Mouse (Mus musculus): ENCODE measurements at regions not wholly inside any gene's neighbourhood (a gene's known extent, or its start where the extent isn't known, plus 50 kb on each side); places are given as distances from the start of the nearest gene placed in this dataset.

DNA sequence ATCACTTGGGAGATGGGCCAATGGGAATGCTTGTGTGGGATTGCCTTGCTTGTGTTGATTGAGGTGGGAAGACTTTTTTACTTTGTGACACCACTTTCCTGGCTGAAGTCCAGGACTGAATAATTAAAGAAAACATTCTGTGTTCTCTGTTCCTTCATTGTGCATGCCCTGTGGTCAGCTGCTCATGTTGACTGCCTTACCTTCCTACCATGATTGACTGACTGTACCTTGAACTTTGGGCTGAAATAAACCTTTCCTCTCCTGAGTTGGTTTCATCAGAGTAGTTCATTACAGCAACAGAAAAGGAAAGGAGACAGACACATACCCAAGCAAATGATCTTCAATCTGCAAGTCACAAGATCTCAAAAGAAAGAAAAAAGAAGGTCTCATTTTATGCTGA lies 524.9 kb upstream of the Nr3c2 start:
- DNase-seq (ENCODE audit: low read depth in 3 of 3, low spot score in 3 of 3) (no peak), ATAC-seq (ENCODE audit: insufficient read depth) (no peak)
- Histone ChIP-seq H3K4me3 (ENCODE audit: insufficient read depth in 1 of 2, low read depth in 2 of 2, low read length in 2 of 2) (no peak overlapping the region), H3K9me3 (ENCODE audit: control insufficient read depth, low read length) (no peaks in the 10 kb centered on the region), H3K36me3 (replicated peaks; ENCODE audit: control insufficient read depth, insufficient read depth, low read depth) (no peaks in the 10 kb centered on the region), H3K4me1 (replicated peaks; ENCODE audit: control insufficient read depth in 2 of 2, insufficient read depth in 2 of 2, low read length in 1 of 2) (no peaks in the 10 kb centered on the region), H3K27ac (no peak overlapping the region), H3K27me3 (ENCODE audit: control insufficient read depth, insufficient read depth, low read length) (no peaks in the 10 kb centered on the region), H3K9ac (replicated peaks) (no peak overlapping the region), H3K4me2 (ENCODE audit: low read depth) (no peak overlapping the region)
- TF ChIP-seq EP300 (IDR thresholded peaks at IDR 0.05; ENCODE audit: low read depth), result no peak

DNA sequence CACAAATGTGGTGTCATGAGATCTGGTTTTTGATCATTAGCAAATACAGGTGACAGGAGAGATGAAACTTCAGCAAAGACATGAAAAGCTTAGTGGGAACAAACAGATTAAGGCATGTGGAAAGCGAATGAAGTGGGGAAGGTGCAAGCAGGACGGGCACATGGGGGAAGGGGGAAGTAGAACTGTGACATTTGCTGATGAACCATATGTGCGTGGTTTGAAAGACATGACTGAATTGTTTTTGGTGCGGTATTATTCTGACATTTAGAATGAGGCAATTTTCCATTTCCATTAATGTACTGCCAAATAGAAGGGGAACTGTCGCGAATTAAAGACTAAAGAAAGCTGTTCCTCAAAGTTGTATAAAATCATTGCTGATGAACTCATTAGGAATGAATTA lies 521.5 kb upstream of the Nr3c2 start:
- no peak for TF ChIP-seq EP300 (IDR thresholded peaks at IDR 0.05; ENCODE audit: low read depth)
- TF ChIP-seq CTCF (IDR thresholded peaks at IDR 0.05; ENCODE audit: low read depth), result no peak
- no peak for DNase-seq (ENCODE audit: low read depth in 3 of 3, low spot score in 3 of 3)
- Histone ChIP-seq H3K27me3 (ENCODE audit: control insufficient read depth, insufficient read depth, low read length) (no peaks in the 10 kb centered on the region), H3K4me3 (ENCODE audit: insufficient read depth in 1 of 2, low read depth in 2 of 2, low read length in 2 of 2) (no peak overlapping the region), H3K36me3 (replicated peaks; ENCODE audit: control insufficient read depth, insufficient read depth, low read depth) (no peaks in the 10 kb centered on the region), H3K9me3 (ENCODE audit: control insufficient read depth, low read length) (no peaks in the 10 kb centered on the region), H3K27ac (no peak overlapping the region), H3K9ac (replicated peaks) (no peak overlapping the region), H3K4me1 (replicated peaks; ENCODE audit: control insufficient read depth in 2 of 2, insufficient read depth in 2 of 2, low read length in 1 of 2) (no peaks in the 10 kb centered on the region), H3K4me2 (ENCODE audit: low read depth) (no peak overlapping the region)
- ATAC-seq (ENCODE audit: insufficient read depth), result no peak
- WGBS (ENCODE audit: insufficient replicate concordance), result 55% methylated on average over 6 of the region's 6 CpGs

DNA sequence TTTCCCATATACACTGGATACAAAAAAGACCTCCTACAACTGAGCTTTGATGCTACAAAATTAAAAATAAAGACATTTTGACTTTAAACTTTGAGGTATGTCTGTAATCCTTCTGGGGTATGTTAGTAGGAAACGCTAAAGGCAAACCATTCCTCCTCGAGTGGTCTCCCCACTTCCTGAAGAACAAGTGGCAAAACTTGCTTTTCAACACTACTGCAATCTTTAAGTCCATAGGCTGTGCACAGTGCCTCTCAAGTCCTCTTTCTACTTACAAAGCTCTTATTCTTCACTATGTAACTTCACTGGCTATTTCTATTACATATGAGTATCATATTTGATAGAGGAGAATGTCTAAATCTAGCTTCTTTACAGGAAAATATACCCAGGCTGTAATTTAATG lies 517.6 kb upstream of the Nr3c2 start:
- ATAC-seq (ENCODE audit: insufficient read depth) (no peak), DNase-seq (ENCODE audit: low read depth in 3 of 3, low spot score in 3 of 3) (no peak)
- no peaks in the 10 kb centered on the region for H3K27me3 ChIP-seq (ENCODE audit: control insufficient read depth, insufficient read depth, low read length)
- 17% methylated on average over 2 of the region's 2 CpGs for WGBS (ENCODE audit: insufficient replicate concordance)
- no peak overlapping the region for H3K4me3 ChIP-seq (ENCODE audit: insufficient read depth in 1 of 2, low read depth in 2 of 2, low read length in 2 of 2)
- no peak overlapping the region for H3K9ac ChIP-seq (replicated peaks)
- no peak overlapping the region for H3K27ac ChIP-seq
- no peaks in the 10 kb centered on the region for H3K9me3 ChIP-seq (ENCODE audit: control insufficient read depth, low read length)
- no peak overlapping the region for H3K4me2 ChIP-seq (ENCODE audit: low read depth)
- H3K36me3 ChIP-seq (replicated peaks; ENCODE audit: control insufficient read depth, insufficient read depth, low read depth), result no peaks in the 10 kb centered on the region
- no peak for TF ChIP-seq EP300 (IDR thresholded peaks at IDR 0.05; ENCODE audit: low read depth)
- no peak for TF ChIP-seq CTCF (IDR thresholded peaks at IDR 0.05; ENCODE audit: low read depth)
- no peaks in the 10 kb centered on the region for H3K4me1 ChIP-seq (replicated peaks; ENCODE audit: control insufficient read depth in 2 of 2, insufficient read depth in 2 of 2, low read length in 1 of 2)

DNA sequence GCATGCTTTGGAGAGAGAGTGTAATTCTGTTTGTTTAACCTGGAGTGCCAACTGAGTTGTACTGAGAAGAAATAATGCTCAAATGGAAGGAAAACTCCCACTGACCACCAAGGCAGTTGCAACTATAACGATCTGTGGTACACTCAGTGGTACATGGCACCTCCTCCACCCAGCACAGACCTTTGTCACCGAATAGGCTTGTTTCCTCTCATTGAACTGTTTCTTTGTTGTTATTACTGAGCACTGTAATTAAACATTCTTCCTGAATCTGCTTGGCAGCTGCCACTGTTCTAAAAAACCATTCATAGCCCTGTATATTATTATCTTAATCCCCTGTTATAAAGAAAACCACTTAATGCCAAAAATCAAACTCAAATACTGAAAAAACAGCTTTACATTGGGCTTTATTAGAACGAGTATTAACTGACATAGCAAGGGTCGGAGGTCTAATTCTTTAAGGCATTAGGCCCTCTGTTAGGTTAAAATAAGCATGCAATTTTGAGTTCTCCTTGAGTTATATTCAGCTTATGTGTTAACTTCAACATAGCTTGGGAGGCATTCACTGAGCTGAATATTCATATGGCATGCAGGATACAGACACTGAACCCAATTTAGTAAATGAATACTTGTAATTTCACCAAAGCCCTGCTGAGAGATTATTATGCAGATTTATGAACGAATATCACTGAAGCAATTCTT lies 515.5 kb upstream of the Nr3c2 start:
- Histone ChIP-seq H3K36me3 (replicated peaks; ENCODE audit: control insufficient read depth, insufficient read depth, low read depth) (no peaks in the 10 kb centered on the region), H3K9ac (replicated peaks) (no peak overlapping the region), H3K4me1 (replicated peaks; ENCODE audit: control insufficient read depth in 2 of 2, insufficient read depth in 2 of 2, low read length in 1 of 2) (no peaks in the 10 kb centered on the region), H3K9me3 (ENCODE audit: control insufficient read depth, low read length) (no peaks in the 10 kb centered on the region), H3K27me3 (ENCODE audit: control insufficient read depth, insufficient read depth, low read length) (no peaks in the 10 kb centered on the region), H3K4me2 (ENCODE audit: low read depth) (no peak overlapping the region), H3K27ac (no peak overlapping the region), H3K4me3 (ENCODE audit: insufficient read depth in 1 of 2, low read depth in 2 of 2, low read length in 2 of 2) (no peak overlapping the region)
- 37% methylated on average over 5 of the region's 5 CpGs for WGBS (ENCODE audit: insufficient replicate concordance)
- DNase-seq (ENCODE audit: low read depth in 3 of 3, low spot score in 3 of 3) (no peak), ATAC-seq (ENCODE audit: insufficient read depth) (no peak)
- TF ChIP-seq CTCF (IDR thresholded peaks at IDR 0.05; ENCODE audit: low read depth), result no peak
- TF ChIP-seq EP300 (IDR thresholded peaks at IDR 0.05; ENCODE audit: low read depth), result no peak

- H3K27ac ChIP-seq, result no peak overlapping the region
- no peak overlapping the region for H3K4me3 ChIP-seq (ENCODE audit: insufficient read depth in 1 of 2, low read depth in 2 of 2, low read length in 2 of 2)
- no peaks in the 10 kb centered on the region for H3K9me3 ChIP-seq (ENCODE audit: control insufficient read depth, low read length)
- no peaks in the 10 kb centered on the region for H3K4me1 ChIP-seq (replicated peaks; ENCODE audit: control insufficient read depth in 2 of 2, insufficient read depth in 2 of 2, low read length in 1 of 2)
- TF ChIP-seq CTCF (IDR thresholded peaks at IDR 0.05; ENCODE audit: low read depth) (no peak), EP300 (IDR thresholded peaks at IDR 0.05; ENCODE audit: low read depth) (no peak)
- H3K4me2 ChIP-seq (ENCODE audit: low read depth), result no peak overlapping the region
- whole genome bisulfite sequencing (ENCODE audit: insufficient replicate concordance), result 67% methylated on average over 5 of the region's 5 CpGs
- DNase-seq (ENCODE audit: low read depth in 3 of 3, low spot score in 3 of 3), result no peak
- ATAC-seq (ENCODE audit: insufficient read depth), result no peak
- no peaks in the 10 kb centered on the region for H3K36me3 ChIP-seq (replicated peaks; ENCODE audit: control insufficient read depth, insufficient read depth, low read depth)
- H3K9ac ChIP-seq (replicated peaks), result no peak overlapping the region
- H3K27me3 ChIP-seq (ENCODE audit: control insufficient read depth, insufficient read depth, low read length), result no peaks in the 10 kb centered on the region
These were observed 515.0 kb upstream of the Nr3c2 start for GRCm38 (mm10) chr8:76384282-76384637.

All from liver, embryonic 14.5 days (tissue).